Mouse (Mus musculus): ENCODE results near the gene Chst12. TPM values are rescaled to one million over a fixed set of nuclear protein-coding genes. Genes with fewer than 3 reads are reported as not detected.

The Chst12 gene
- polyA plus RNA-seq, 1 experiment = 281 TPM

DNA sequence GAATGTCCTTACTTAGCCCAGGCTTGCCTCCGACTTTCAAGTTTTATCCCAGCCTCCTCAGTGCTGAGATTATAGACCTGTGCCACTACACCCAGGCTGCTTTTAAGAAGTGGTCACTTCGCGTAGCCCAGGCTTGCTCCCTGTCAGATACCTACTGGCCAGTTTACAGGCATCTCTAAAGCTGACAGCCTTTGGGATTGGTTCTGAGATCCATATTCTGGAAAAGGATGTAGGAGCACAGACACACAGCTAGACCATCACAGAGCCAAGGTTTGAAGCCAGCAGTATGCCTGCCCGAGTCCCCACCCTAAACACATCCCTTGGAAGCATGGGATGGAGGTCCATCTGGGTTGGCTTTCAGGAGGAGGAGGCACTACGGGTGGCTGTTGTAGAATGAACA is 62.4 kb downstream of the Chst12 start:
- Histone ChIP-seq H3K4me3 (replicated peaks) (no peak overlapping the region), H3K27me3 (replicated peaks) (peaks cover 24% of the 10 kb centered on the region), H3K4me1 (peaks cover 55% of the 10 kb centered on the region), H3K36me3 (replicated peaks; ENCODE audit: low read length) (no peaks in the 10 kb centered on the region), H3K9me3 (no peaks in the 10 kb centered on the region)
- TF ChIP-seq FLI1 (IDR thresholded peaks at IDR 0.05; ENCODE audit: low read length) (no peak), GATA1 (IDR thresholded peaks at IDR 0.05; ENCODE audit: borderline replicate concordance, low read length) (no peak)

DNA sequence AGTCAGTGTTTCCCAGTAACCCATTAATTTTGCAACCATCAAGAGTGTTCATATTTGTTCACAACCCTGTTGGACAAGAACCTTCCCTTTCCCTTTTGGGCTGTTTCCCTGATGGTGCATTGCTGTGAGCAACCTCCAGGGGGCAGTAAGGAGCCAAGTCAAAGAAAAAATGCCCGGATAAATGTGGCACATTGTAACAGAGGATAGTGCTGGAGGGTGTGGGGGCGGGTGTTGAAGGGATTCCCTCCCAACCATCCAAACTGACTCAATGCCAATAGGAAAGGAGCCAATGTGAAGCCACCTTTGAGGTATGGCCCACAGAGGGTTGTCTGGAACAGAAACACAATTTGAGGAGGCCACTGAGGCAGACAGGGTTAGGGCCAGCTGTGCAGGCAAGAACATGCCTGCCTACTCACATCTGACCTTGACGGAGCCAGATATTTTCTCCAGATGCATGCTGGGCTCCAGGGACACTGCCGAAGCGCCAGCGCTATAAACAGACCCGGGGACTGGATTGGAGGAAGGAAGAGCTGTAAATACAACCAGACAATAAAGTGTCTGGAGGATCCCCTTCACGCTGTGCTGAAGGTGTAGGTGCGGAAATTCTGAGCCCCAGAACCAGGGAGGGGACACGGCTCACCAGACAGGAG is 63.1 kb downstream of the Chst12 start:
- Histone ChIP-seq H3K27me3 (replicated peaks) (peaks cover 17% of the 10 kb centered on the region), H3K4me1 (peaks cover 57% of the 10 kb centered on the region), H3K36me3 (replicated peaks; ENCODE audit: low read length) (no peaks in the 10 kb centered on the region), H3K4me3 (replicated peaks) (peak overlapping the region; percentile 42), H3K9me3 (no peaks in the 10 kb centered on the region)
- no peak for TF ChIP-seq GATA1 (IDR thresholded peaks at IDR 0.05; ENCODE audit: borderline replicate concordance, low read length)
- TF ChIP-seq FLI1 (IDR thresholded peaks at IDR 0.05; ENCODE audit: low read length) = no peak

DNA sequence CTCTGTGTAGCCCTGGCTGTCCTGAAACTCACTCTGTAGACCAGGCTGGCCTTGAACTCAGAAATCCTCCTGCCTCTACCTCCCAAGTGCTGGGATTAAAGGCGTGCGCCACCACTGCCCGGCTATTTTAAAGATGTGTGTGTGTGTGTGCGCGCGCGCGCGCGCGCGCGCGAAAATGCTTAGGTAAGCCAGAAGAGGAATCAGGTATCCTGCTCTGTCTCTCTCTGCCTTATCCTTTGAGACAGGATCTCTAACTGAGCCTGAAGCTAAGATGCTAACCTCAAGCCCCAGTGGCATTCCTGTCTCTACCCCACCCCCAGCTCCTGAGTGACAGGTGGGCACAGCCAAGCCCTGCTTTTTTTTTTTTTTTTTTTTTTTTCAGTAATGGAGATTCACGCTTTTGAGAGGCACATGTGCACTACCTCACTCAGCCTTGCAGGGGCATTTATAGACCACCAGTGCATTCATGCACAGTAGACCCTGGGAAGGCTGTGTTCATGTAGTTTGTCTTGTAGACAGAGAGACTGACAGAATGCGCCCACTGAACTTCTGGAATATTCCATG is 63.8 kb downstream of the Chst12 start:
- Histone ChIP-seq H3K36me3 (replicated peaks; ENCODE audit: low read length) (no peaks in the 10 kb centered on the region), H3K4me3 (replicated peaks) (no peak overlapping the region), H3K9me3 (no peaks in the 10 kb centered on the region), H3K4me1 (peaks cover 56% of the 10 kb centered on the region), H3K27me3 (replicated peaks) (peaks cover 13% of the 10 kb centered on the region)
- no peak for TF ChIP-seq GATA1 (IDR thresholded peaks at IDR 0.05; ENCODE audit: borderline replicate concordance, low read length)
- no peak for TF ChIP-seq FLI1 (IDR thresholded peaks at IDR 0.05; ENCODE audit: low read length)

DNA sequence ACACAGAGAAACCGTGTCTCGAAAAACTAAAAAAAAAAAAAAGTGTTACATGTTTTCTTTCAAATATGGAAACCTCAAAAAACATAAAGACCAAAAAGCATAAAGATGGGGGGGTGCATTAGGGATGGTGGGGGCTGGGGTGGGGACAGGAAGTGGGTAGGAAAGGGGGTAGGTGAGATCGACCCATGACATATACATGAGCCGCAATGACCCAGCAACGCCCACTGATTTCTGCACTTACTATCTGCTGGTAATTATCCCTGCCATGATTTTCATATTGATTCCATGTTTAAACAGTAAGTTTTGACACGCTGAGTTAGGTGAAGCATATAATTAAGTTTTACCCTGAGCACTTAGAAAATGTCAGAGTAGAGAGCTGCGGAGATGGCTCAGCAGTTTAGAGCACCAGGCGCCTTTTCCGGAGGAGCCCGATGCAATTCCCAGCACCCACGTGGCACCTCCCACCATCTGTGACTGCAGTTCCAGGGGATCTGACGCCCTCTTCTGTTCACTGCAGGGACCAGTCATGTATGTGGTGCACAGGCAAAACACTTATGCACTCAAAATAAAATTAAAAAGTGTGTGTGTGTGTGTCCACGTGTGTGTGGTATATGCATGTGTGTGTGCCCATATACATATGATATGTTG is 65.0 kb downstream of the Chst12 start:
- no peak for TF ChIP-seq GATA1 (IDR thresholded peaks at IDR 0.05; ENCODE audit: borderline replicate concordance, low read length)
- no peak for TF ChIP-seq FLI1 (IDR thresholded peaks at IDR 0.05; ENCODE audit: low read length)
- H3K4me1 ChIP-seq = peaks cover 48% of the 10 kb centered on the region
- H3K36me3 ChIP-seq (replicated peaks; ENCODE audit: low read length) = no peaks in the 10 kb centered on the region
- peaks cover 6% of the 10 kb centered on the region for H3K27me3 ChIP-seq (replicated peaks)
- H3K4me3 ChIP-seq (replicated peaks) = no peak overlapping the region
- H3K9me3 ChIP-seq = no peaks in the 10 kb centered on the region

DNA sequence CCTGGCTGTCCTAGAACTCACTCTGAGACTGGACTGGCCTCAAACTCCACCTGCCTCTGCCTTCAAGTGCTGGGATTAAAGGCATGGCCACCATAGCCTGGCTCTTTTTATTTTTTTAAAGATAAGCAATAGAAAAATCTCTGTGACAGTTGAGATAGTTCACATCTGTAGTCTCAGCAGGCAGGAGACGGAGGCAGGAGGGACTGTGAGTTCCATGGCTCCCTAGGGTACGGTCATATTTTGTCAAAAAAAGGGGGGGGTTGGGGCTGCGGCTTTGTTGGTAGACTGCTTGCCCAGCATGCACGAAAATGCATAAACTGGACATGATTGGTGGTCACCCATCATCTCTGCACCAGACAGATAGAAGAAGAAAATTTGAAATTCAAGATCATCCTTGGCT is 65.9 kb downstream of the Chst12 start:
- TF ChIP-seq FLI1 (IDR thresholded peaks at IDR 0.05; ENCODE audit: low read length) = no peak
- no peak for TF ChIP-seq GATA1 (IDR thresholded peaks at IDR 0.05; ENCODE audit: borderline replicate concordance, low read length)
- no peaks in the 10 kb centered on the region for H3K36me3 ChIP-seq (replicated peaks; ENCODE audit: low read length)
- peaks cover 46% of the 10 kb centered on the region for H3K4me1 ChIP-seq
- 0 out of 2 replicates have a peak, but pooled peaks cover 2% of the 10 kb centered on the region for H3K9me3 ChIP-seq
- H3K27me3 ChIP-seq (replicated peaks) = peaks cover 3% of the 10 kb centered on the region
- H3K4me3 ChIP-seq (replicated peaks) = no peak overlapping the region

DNA sequence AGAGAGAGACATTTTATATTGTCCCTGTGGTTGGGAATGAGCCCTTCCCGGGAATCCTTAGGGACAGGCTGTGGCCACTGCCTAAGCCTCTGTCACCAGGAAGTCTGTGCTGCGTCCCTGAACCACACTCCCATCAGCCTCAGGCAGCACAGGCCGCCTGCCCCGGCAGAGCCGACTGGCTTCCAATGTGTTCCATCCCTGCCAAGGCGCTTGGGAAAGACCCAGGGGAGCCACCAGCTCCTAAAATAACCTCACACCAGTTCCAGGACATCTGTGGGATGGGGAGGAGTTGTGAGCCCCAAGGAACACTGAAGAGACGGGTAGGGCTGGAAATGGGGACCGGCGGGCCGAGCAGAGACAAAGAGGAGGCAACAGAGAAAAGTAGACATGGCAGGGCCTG is 66.3 kb downstream of the Chst12 start:
- peaks cover 43% of the 10 kb centered on the region for H3K4me1 ChIP-seq
- peaks cover 4% of the 10 kb centered on the region for H3K27me3 ChIP-seq (replicated peaks)
- no peaks in the 10 kb centered on the region for H3K36me3 ChIP-seq (replicated peaks; ENCODE audit: low read length)
- H3K4me3 ChIP-seq (replicated peaks) = no peak overlapping the region
- 0 out of 2 replicates have a peak, but pooled peaks cover 2% of the 10 kb centered on the region for H3K9me3 ChIP-seq
- TF ChIP-seq FLI1 (IDR thresholded peaks at IDR 0.05; ENCODE audit: low read length) (no peak), GATA1 (IDR thresholded peaks at IDR 0.05; ENCODE audit: borderline replicate concordance, low read length) (no peak)

DNA sequence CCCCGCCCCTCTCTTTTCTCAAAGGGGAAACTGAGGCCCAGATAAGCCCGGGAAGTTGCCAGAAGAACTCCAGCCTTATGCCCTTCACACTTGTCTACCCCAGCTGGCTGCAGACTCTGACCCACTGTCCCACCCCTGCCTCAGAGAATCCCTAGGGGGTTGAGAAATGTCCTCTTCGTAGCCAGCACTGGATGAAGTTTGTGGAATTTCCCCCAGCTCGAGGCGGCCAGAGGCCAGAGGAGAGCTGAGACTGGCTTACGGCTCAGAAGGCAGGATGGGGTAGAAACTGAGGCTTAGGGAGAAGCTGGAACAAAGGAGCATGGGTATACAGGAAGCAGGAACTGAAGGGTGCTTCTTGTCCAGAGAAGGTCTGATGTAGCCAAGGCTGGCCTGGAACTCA is 67.3 kb downstream of the Chst12 start:
- H3K27me3 ChIP-seq (replicated peaks) = peaks cover 6% of the 10 kb centered on the region
- no peaks in the 10 kb centered on the region for H3K36me3 ChIP-seq (replicated peaks; ENCODE audit: low read length)
- peaks cover 34% of the 10 kb centered on the region for H3K4me1 ChIP-seq
- H3K9me3 ChIP-seq = 0 out of 2 replicates have a peak, but pooled peaks cover 2% of the 10 kb centered on the region
- H3K4me3 ChIP-seq (replicated peaks) = no peak overlapping the region
- TF ChIP-seq FLI1 (IDR thresholded peaks at IDR 0.05; ENCODE audit: low read length) = no peak
- TF ChIP-seq GATA1 (IDR thresholded peaks at IDR 0.05; ENCODE audit: borderline replicate concordance, low read length) = no peak

Other genes with a start within 250 kb of the Chst12 start
- gene Mad1l1, start 184.0 kb upstream of the Chst12 start, polyA plus RNA-seq (2012; ENCODE audit: insufficient read depth, low replicate concordance) = 10.3 and 23.3 TPM in 2 replicates
- 21.0 TPM in 1 of 2 replicates, not detected in the other for gene Nudt1, start 183.9 kb upstream of the Chst12 start, polyA plus RNA-seq (2012; ENCODE audit: insufficient read depth, low replicate concordance)
- 6.7 TPM in 1 of 2 replicates, not detected in the other for gene Mrm2, start 173.7 kb upstream of the Chst12 start, polyA plus RNA-seq (2012; ENCODE audit: insufficient read depth, low replicate concordance)
- 7.2 and 17.8 TPM in 2 replicates for gene Snx8, start 116.3 kb upstream of the Chst12 start, polyA plus RNA-seq (2012; ENCODE audit: insufficient read depth, low replicate concordance)
- 18.7 and 48.8 TPM in 2 replicates for gene Eif3b, start 86.2 kb upstream of the Chst12 start, polyA plus RNA-seq (2012; ENCODE audit: insufficient read depth, low replicate concordance)
- gene Gm4869, start 59.9 kb upstream of the Chst12 start, polyA plus RNA-seq (2012; ENCODE audit: insufficient read depth, low replicate concordance) = 0.03 TPM in 1 of 2 replicates, not detected in the other
- gene Grifin, start 59.5 kb downstream of the Chst12 start, polyA plus RNA-seq (2012; ENCODE audit: insufficient read depth, low replicate concordance) = 0.77 TPM in 1 of 2 replicates, not detected in the other
- 7.3 and 31.9 TPM in 2 replicates for gene Lfng, start 101.8 kb downstream of the Chst12 start, polyA plus RNA-seq (2012; ENCODE audit: insufficient read depth, low replicate concordance)
- gene Ttyh3, start 143.5 kb downstream of the Chst12 start, polyA plus RNA-seq (2012; ENCODE audit: insufficient read depth, low replicate concordance) = 302 and 455 TPM in 2 replicates
- gene Iqce, start 196.8 kb downstream of the Chst12 start, polyA plus RNA-seq (2012; ENCODE audit: insufficient read depth, low replicate concordance) = 4.5 and 4.7 TPM in 2 replicates
- 15.6 and 22.4 TPM in 2 replicates for gene Brat1, start 199.5 kb downstream of the Chst12 start, polyA plus RNA-seq (2012; ENCODE audit: insufficient read depth, low replicate concordance)
- gene Amz1, start 218.6 kb downstream of the Chst12 start, polyA plus RNA-seq (2012; ENCODE audit: insufficient read depth, low replicate concordance) = 4.5 TPM in 1 of 2 replicates, not detected in the other

Data from megakaryocyte, embryonic 14.5 days (primary cell).